Mouse (Mus musculus) forebrain, embryonic 12.5 days (tissue): ENCODE results near the gene Dhx9. TPM values are rescaled to one million over a fixed set of nuclear protein-coding genes. Genes with fewer than 3 reads are reported as not detected.
A peak's percentile ranks its signal among the peaks of the same experiment; 100 is the strongest.
"Not testable (repeated sequence)": the region's sequence is repeated elsewhere in the genome, so short reads cannot be mapped to it uniquely, and the experiment has no call there.

Experiments
- ATAC-seq: fragments of 200-750 bp; cut with Nextera tagmentation; 2 replicates; pipeline ENCODE4 v1.8.0; 2017; ENCODE audit warnings: moderate TSS enrichment; ENCODE audit not compliant: low FRiP score
- H3K27ac ChIP-seq: fragments of 300-500 bp; sonication (generic); 2 replicates; pipeline ENCODE4 v1.5.1; 2016; ENCODE audit warnings: mild to moderate bottlenecking
- H3K27me3 ChIP-seq: fragments of 300-500 bp; sonication (generic); 2 replicates; pipeline ENCODE4 v1.6.1; 2016; ENCODE audit warnings: mild to moderate bottlenecking
- H3K36me3 ChIP-seq: fragments of 300-500 bp; sonication (generic); replicated peaks from 2 replicates; pipeline ENCODE4 v1.6.1; 2016; ENCODE audit warnings: mild to moderate bottlenecking
- H3K4me1 ChIP-seq: fragments of 300-500 bp; sonication (generic); 2 replicates; pipeline ENCODE4 v1.6.1; 2016
- H3K4me2 ChIP-seq: fragments of 300-500 bp; sonication (generic); 2 replicates; pipeline ENCODE4 v1.6.1; 2016; ENCODE audit warnings: mild to moderate bottlenecking, moderate library complexity
- H3K4me3 ChIP-seq: fragments of 300-500 bp; sonication (generic); replicated peaks from 2 replicates; pipeline ENCODE4 v1.5.1; 2016; ENCODE audit warnings: mild to moderate bottlenecking
- H3K9ac ChIP-seq: fragments of 300-500 bp; sonication (generic); 2 replicates; pipeline ENCODE4 v1.6.1; 2016; ENCODE audit warnings: mild to moderate bottlenecking
- H3K9me3 ChIP-seq: fragments of 300-500 bp; sonication (generic); 2 replicates; pipeline ENCODE4 v1.6.1; 2016
- WGBS: fragments of 180-500 bp; shearing (Covaris S2); methylation state at CpG from one replicate; pipeline ENCODE4 v1.1.7; 2016; 5-methylcytosine and 5-hydroxymethylcytosine counted together
- polyA plus RNA-seq: library from polyadenylated mRNA; unstranded; fragments of >200 nt; fragmentation: Nextera tagmentation; extraction: Ambion mirVana; gene quantifications from 2 replicates; pipeline ENCODE4 v1.2.1, GENCODE M21; 2016

Dhx9 gene
- polyA plus RNA-seq, 1 experiment from 2014 or later, result 58.9 TPM

GRCm38 (mm10) chr1:153500030-153500429, 12.6 kb upstream of the Dhx9 start:
- WGBS, result 93% methylated on average over 9 of the region's 9 CpGs
- H3K36me3 ChIP-seq, result no peaks in the 10 kb centered on the region
- H3K9me3 ChIP-seq, result no peaks in the 10 kb centered on the region
- H3K27ac ChIP-seq, result no peak overlapping the region
- no peak overlapping the region for H3K9ac ChIP-seq
- H3K27me3 ChIP-seq, result no peaks in the 10 kb centered on the region
- no peaks in the 10 kb centered on the region for H3K4me1 ChIP-seq
- no peak overlapping the region for H3K4me2 ChIP-seq
- no peak overlapping the region for H3K4me3 ChIP-seq
- no peak for ATAC-seq

GRCm38 (mm10) chr1:153496030-153496429, 8.6 kb upstream of the Dhx9 start:
- Histone ChIP-seq H3K4me2 (no peak overlapping the region), H3K9ac (no peak overlapping the region), H3K4me3 (no peak overlapping the region), H3K27ac (no peak overlapping the region), H3K36me3 (no peaks in the 10 kb centered on the region), H3K9me3 (no peaks in the 10 kb centered on the region), H3K4me1 (no peaks in the 10 kb centered on the region), H3K27me3 (no peaks in the 10 kb centered on the region)
- WGBS, result 77% methylated on average over 3 of the region's 3 CpGs
- ATAC-seq, result no peak

GRCm38 (mm10) chr1:153493931-153494330, 6.5 kb upstream of the Dhx9 start:
- Histone ChIP-seq H3K27me3 (no peaks in the 10 kb centered on the region), H3K36me3 (no peaks in the 10 kb centered on the region), H3K27ac (no peak overlapping the region), H3K4me2 (no peak overlapping the region), H3K4me3 (no peak overlapping the region), H3K9ac (no peak overlapping the region), H3K9me3 (no peaks in the 10 kb centered on the region), H3K4me1 (no peaks in the 10 kb centered on the region)
- ATAC-seq, result no peak
- WGBS, result 37% methylated on average over 6 of the region's 6 CpGs

GRCm38 (mm10) chr1:153493338-153493737, 5.9 kb upstream of the Dhx9 start:
- no peaks in the 10 kb centered on the region for H3K27me3 ChIP-seq
- H3K4me2 ChIP-seq, result no peak overlapping the region
- H3K9ac ChIP-seq, result no peak overlapping the region
- no peak overlapping the region for H3K4me3 ChIP-seq
- WGBS, result 23% methylated on average over 4 of the region's 4 CpGs
- no peaks in the 10 kb centered on the region for H3K9me3 ChIP-seq
- H3K27ac ChIP-seq, result no peak overlapping the region
- no peak for ATAC-seq
- H3K36me3 ChIP-seq, result no peaks in the 10 kb centered on the region
- H3K4me1 ChIP-seq, result no peaks in the 10 kb centered on the region

DNA sequence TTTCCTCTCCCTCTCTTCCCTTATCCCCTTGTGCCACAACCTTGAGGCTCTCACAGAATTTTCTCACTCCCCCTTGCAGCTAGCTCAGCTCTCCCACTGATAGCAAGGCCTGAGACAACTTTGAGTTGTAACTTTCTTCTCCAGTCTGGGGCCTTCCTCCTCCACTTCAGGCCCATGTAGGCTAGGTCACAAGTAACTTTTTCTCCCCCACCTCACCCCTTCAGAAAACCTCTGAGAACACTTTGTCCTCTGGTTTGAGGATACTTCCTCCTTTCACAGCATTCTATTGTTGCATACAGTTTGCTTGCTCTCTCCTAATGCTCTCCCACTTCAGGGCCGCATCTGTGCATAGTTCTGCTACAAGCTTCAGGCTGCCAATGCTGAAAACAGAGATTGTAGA, 4.4 kb upstream of the Dhx9 start:
- Histone ChIP-seq H3K9me3 (no peaks in the 10 kb centered on the region), H3K9ac (no peak overlapping the region), H3K4me1 (no peaks in the 10 kb centered on the region), H3K27me3 (no peaks in the 10 kb centered on the region), H3K4me2 (no peak overlapping the region), H3K27ac (no peak overlapping the region), H3K4me3 (no peak overlapping the region), H3K36me3 (no peaks in the 10 kb centered on the region)
- ATAC-seq, result no peak
- WGBS, result 93% methylated on average over 1 of the region's 1 CpGs

GRCm38 (mm10) chr1:153491345-153491744, 3.9 kb upstream of the Dhx9 start:
- no peaks in the 10 kb centered on the region for H3K27me3 ChIP-seq
- peaks cover under 1% of the 10 kb centered on the region; the same call in 1 of the 2 replicates for H3K4me1 ChIP-seq
- H3K27ac ChIP-seq, result no peak overlapping the region
- H3K4me2 ChIP-seq, result no peak overlapping the region
- no peak for ATAC-seq
- no peak overlapping the region for H3K4me3 ChIP-seq
- no peaks in the 10 kb centered on the region for H3K36me3 ChIP-seq
- H3K9me3 ChIP-seq, result no peaks in the 10 kb centered on the region
- 85% methylated on average over 2 of the region's 2 CpGs for WGBS
- no peak overlapping the region for H3K9ac ChIP-seq

DNA sequence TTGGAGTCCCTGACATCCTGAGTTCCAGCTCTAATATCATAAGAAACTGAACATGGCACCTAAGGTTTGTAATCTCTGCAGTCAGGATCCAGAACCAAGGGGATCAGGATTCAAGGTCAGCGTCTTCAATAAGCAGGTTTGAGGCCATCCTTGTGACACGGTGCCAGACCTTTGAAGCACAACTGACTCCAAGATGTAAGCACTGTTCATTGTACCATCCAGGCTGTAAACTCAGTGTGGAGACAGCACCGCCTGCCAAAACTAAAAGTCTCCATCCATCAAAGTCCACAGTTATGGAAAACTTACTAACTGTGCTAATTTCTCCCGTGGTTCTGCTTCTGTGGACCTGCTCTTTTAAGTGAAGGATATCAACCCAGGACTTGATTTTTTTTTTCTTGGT, 2.5 kb upstream of the Dhx9 start:
- no peaks in the 10 kb centered on the region for H3K9me3 ChIP-seq
- no peaks in the 10 kb centered on the region for H3K27me3 ChIP-seq
- no peak overlapping the region for H3K9ac ChIP-seq
- H3K36me3 ChIP-seq, result no peaks in the 10 kb centered on the region
- no peak overlapping the region for H3K4me2 ChIP-seq
- H3K4me3 ChIP-seq, result no peak overlapping the region
- H3K27ac ChIP-seq, result no peak overlapping the region
- peaks cover 12% of the 10 kb centered on the region for H3K4me1 ChIP-seq
- 83% methylated on average over 4 of the region's 4 CpGs for WGBS
- ATAC-seq, result no peak

DNA sequence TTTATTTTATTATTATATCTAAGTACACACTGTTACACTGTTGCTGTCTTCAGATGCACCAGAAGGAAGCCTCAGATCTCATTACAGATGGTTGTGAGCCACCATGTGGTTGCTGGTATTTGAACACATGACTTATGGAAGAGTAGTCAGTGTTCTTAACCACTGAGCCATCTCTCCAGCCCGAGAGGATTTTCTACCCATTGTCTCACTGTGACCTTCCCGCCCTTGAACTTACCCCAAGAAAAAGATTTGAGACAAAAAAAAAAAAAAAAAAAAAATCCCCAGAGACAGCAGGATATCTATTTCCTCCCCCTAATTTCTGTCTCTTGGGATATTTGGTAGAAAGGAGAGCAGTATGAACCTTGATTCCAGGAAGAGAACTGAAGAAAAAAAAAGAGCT, 2.1 kb upstream of the Dhx9 start:
- ATAC-seq, result no peak
- H3K4me1 ChIP-seq, result peaks cover 16% of the 10 kb centered on the region
- WGBS, result 51% methylated on average over 2 of the region's 2 CpGs
- H3K9me3 ChIP-seq, result no peaks in the 10 kb centered on the region
- H3K27ac ChIP-seq, result no peak overlapping the region
- no peak overlapping the region for H3K4me3 ChIP-seq
- H3K36me3 ChIP-seq, result no peaks in the 10 kb centered on the region
- H3K27me3 ChIP-seq, result no peaks in the 10 kb centered on the region
- no peak overlapping the region for H3K4me2 ChIP-seq
- no peak overlapping the region for H3K9ac ChIP-seq

- WGBS, result 50% methylated on average over 7 of the region's 7 CpGs
- Histone ChIP-seq H3K4me3 (no peak overlapping the region), H3K9me3 (no peaks in the 10 kb centered on the region), H3K9ac (no peak overlapping the region), H3K4me1 (peaks cover 20% of the 10 kb centered on the region), H3K36me3 (no peaks in the 10 kb centered on the region), H3K27ac (no peak overlapping the region), H3K27me3 (no peaks in the 10 kb centered on the region), H3K4me2 (no peak overlapping the region)
- ATAC-seq, result no peak
Observed at GRCm38 (mm10) chr1:153489132-153489531, 1.7 kb upstream of the Dhx9 start.

- Histone ChIP-seq H3K9me3 (no peaks in the 10 kb centered on the region), H3K27ac (peak overlapping the region; percentile 85), H3K36me3 (peaks cover 11% of the 10 kb centered on the region), H3K27me3 (no peaks in the 10 kb centered on the region), H3K4me2 (peak overlapping the region; percentile 80), H3K4me1 (peaks cover 22% of the 10 kb centered on the region), H3K9ac (peak overlapping the region; percentile 100), H3K4me3 (peak overlapping the region; percentile 99)
- ATAC-seq, result peak; percentile 84
- WGBS, result under 1% methylated on average over 58 of the region's 64 CpGs
Observed at GRCm38 (mm10) chr1:153486767-153487499, 527 bp downstream of the Dhx9 start.

GRCm38 (mm10) chr1:153486120-153486519, 1.3 kb downstream of the Dhx9 start:
- not testable (repeated sequence) for ATAC-seq, H3K27me3 ChIP-seq, H3K27ac ChIP-seq, H3K9me3 ChIP-seq
- H3K4me1 ChIP-seq, result peaks cover 22% of the 10 kb centered on the region
- peak overlapping the region; percentile 99 for H3K4me3 ChIP-seq
- peaks cover 17% of the 10 kb centered on the region for H3K36me3 ChIP-seq
- 11% methylated on average over 6 of the region's 6 CpGs for WGBS
- peak overlapping the region; percentile 80 for H3K4me2 ChIP-seq
- peak overlapping the region; percentile 100 for H3K9ac ChIP-seq

GRCm38 (mm10) chr1:153485201-153485796, 2.2 kb downstream of the Dhx9 start:
- peak overlapping the region; percentile 42 for H3K9ac ChIP-seq
- ATAC-seq, result no peak
- peaks cover 26% of the 10 kb centered on the region for H3K36me3 ChIP-seq

GRCm38 (mm10) chr1:153481025-153481412, 6.4 kb downstream of the Dhx9 start:
- peaks cover 68% of the 10 kb centered on the region for H3K36me3 ChIP-seq
- 78% methylated on average over 1 of the region's 1 CpGs for WGBS
- no peak for ATAC-seq

More at GRCm38 (mm10) chr1:153485201-153485796, 2.2 kb downstream of the Dhx9 start:
- 43% methylated on average over 2 of the region's 2 CpGs for WGBS
- Histone ChIP-seq H3K9me3 (no peaks in the 10 kb centered on the region), H3K4me1 (peaks cover 22% of the 10 kb centered on the region), H3K27ac (no peak overlapping the region), H3K4me3 (peak overlapping the region; percentile 99), H3K4me2 (peak overlapping the region; percentile 80), H3K27me3 (no peaks in the 10 kb centered on the region)

More at GRCm38 (mm10) chr1:153481025-153481412, 6.4 kb downstream of the Dhx9 start:
- Histone ChIP-seq H3K27me3 (no peaks in the 10 kb centered on the region), H3K27ac (no peak overlapping the region), H3K4me3 (no peak overlapping the region), H3K4me1 (peaks cover 18% of the 10 kb centered on the region), H3K9ac (no peak overlapping the region), H3K4me2 (no peak overlapping the region), H3K9me3 (no peaks in the 10 kb centered on the region)
